Mouse (Mus musculus) spleen, adult 2 months (tissue): ENCODE measurements around the gene Snrpf. TPM values are rescaled to one million over a fixed set of nuclear protein-coding genes. Genes with fewer than 3 reads are reported as not detected.
"Not testable (repeated sequence)": the region's sequence is repeated elsewhere in the genome, so short reads cannot be mapped to it uniquely, and the experiment has no call there.

Source experiments
- DNase-seq, 2 experiments: peaks; one replicate each; pipeline versions ENCODE4 v3.0.0 to v3.0.0-alpha.2; 2012 to 2021; ENCODE audit warnings: low spot score in 2 of 2, low read depth in 1 of 2
- H3K27ac ChIP-seq: fragments of 200-500 bp; 2 replicates; pipeline ENCODE4 v1.5.1; 2012; ENCODE audit warnings: low read length, inconsistent platforms; ENCODE audit not compliant: insufficient read depth
- H3K27me3 ChIP-seq: fragments of 200-500 bp; 2 replicates; pipeline ENCODE4 v1.6.1; 2012; ENCODE audit warnings: mild to moderate bottlenecking, moderate library complexity, low read length, inconsistent platforms; ENCODE audit not compliant: control insufficient read depth, insufficient read depth
- H3K36me3 ChIP-seq: fragments of 200-500 bp; 2 replicates; pipeline ENCODE4 v1.6.1; 2012; ENCODE audit warnings: mild to moderate bottlenecking, low read length, inconsistent platforms; ENCODE audit not compliant: control insufficient read depth, insufficient read depth
- H3K4me1 ChIP-seq: fragments of 200-500 bp; 2 replicates; pipeline ENCODE4 v1.6.1; 2011; ENCODE audit warnings: inconsistent platforms; ENCODE audit not compliant: control insufficient read depth, insufficient read depth, insufficient read length
- H3K4me3 ChIP-seq: fragments of 200-500 bp; 2 replicates; pipeline ENCODE4 v1.5.1; 2011; ENCODE audit warnings: mild to moderate bottlenecking, inconsistent platforms; ENCODE audit not compliant: insufficient read depth, insufficient read length; ENCODE audit errors: extremely low read depth
- CTCF ChIP-seq: fragments of 200-500 bp; IDR thresholded peaks from 2 replicates; pipeline ENCODE4 v1.5.1; 2011; ENCODE audit warnings: mild to moderate bottlenecking, inconsistent platforms; ENCODE audit not compliant: insufficient read depth, insufficient read length, insufficient replicate concordance; ENCODE audit errors: extremely low read depth
- POLR2A ChIP-seq: fragments of 200-500 bp; IDR thresholded peaks from 2 replicates; pipeline ENCODE4 v1.6.1; 2011; ENCODE audit warnings: low read depth, low read length, inconsistent platforms
- WGBS: fragments of 180-500 bp; shearing (Covaris S2); methylation state at CpG from one replicate; pipeline ENCODE4 v1.1.7; 2018; 5-methylcytosine and 5-hydroxymethylcytosine counted together
- polyA plus RNA-seq: library from polyadenylated mRNA; depleted of rRNA; stranded (reverse); fragments of >200 nt; gene quantifications from 2 replicates; pipeline ENCODE4 v1.2.3, GENCODE M21; 2012

Gene Snrpf
- polyA plus RNA-seq, 1 experiment = 40.8 TPM

DNA sequence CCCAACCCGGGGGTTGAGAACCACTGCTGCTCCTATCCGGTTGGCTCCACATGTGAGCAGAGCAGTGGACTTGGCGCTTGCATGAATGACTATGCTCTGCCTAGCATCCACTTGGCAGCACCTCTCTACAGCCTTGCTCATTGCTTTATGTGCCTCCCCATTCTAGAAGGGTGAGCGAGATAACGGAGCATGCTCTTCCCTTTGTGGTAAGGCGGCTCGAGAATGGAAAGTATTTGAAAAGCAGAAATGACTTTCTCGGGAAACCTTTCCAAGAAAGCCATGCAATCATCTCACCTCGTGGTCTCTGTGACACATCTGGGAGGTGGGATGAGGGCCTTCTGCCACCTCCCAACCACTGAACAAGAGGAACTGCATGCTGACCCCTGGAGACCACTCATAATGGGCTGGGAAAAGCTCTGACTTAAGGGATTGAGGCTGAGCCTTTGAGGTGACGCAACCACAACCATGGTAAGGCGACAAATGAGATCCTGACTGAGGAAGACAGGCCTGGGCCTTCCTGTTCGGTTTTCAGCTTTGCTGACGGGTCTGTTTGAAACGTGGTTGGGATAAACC lies 24.9 kb downstream of the Snrpf start:
- TF ChIP-seq POLR2A (no peak), CTCF (no peak)
- WGBS = 85% methylated on average over 14 of the region's 14 CpGs
- DNase-seq = no peak
- no peak overlapping the region for H3K4me3 ChIP-seq
- no peaks in the 10 kb centered on the region for H3K4me1 ChIP-seq
- no peak overlapping the region for H3K27ac ChIP-seq
- H3K27me3 ChIP-seq = no peaks in the 10 kb centered on the region
- no peaks in the 10 kb centered on the region for H3K36me3 ChIP-seq

DNA sequence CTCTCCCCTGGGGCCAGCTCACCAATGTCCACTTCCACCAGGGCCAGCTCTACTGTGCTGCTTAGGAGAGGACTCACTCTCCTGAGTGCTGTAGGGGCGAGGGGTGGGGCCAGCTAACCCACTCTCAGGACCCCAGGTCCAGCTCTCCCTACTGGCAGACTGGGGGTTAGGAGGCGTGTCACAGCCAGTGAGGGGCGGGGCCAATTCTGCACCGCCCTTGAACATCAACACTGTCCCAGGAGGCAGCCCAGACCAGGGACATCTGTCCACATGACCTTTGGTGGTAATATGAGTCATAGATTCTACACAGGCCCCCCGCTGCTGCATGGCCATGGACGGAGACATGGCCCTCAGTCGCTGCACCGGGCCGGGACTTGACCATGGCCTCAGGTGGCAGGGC lies 29.7 kb downstream of the Snrpf start:
- H3K27me3 ChIP-seq = no peaks in the 10 kb centered on the region
- TF ChIP-seq POLR2A (no peak), CTCF (no peak)
- DNase-seq = no peak
- no peak overlapping the region for H3K27ac ChIP-seq
- H3K4me3 ChIP-seq = no peak overlapping the region
- 83% methylated on average over 9 of the region's 9 CpGs for WGBS
- no peaks in the 10 kb centered on the region for H3K4me1 ChIP-seq
- no peaks in the 10 kb centered on the region for H3K36me3 ChIP-seq

- DNase-seq, H3K4me1 ChIP-seq, H3K4me3 ChIP-seq, H3K36me3 ChIP-seq, H3K27me3 ChIP-seq, H3K27ac ChIP-seq: not testable (repeated sequence)
- WGBS = 50% methylated on average over 2 of the region's 2 CpGs
Observed at GRCm38 (mm10) chr10:93557971-93558370, 31.5 kb downstream of the Snrpf start.

GRCm38 (mm10) chr10:93552596-93552995 lies 36.9 kb downstream of the Snrpf start:
- no peak for DNase-seq
- Histone ChIP-seq H3K27ac (no peak overlapping the region), H3K36me3 (no peaks in the 10 kb centered on the region), H3K27me3 (no peaks in the 10 kb centered on the region), H3K4me1 (no peaks in the 10 kb centered on the region), H3K4me3 (no peak overlapping the region)
- no peak for TF ChIP-seq POLR2A
- no peak for TF ChIP-seq CTCF
- WGBS = 61% methylated on average over 8 of the region's 8 CpGs

GRCm38 (mm10) chr10:93549821-93550220 lies 39.7 kb downstream of the Snrpf start:
- TF ChIP-seq POLR2A (no peak), CTCF (no peak)
- Histone ChIP-seq H3K36me3 (no peaks in the 10 kb centered on the region), H3K27me3 (no peaks in the 10 kb centered on the region), H3K27ac (no peak overlapping the region), H3K4me1 (no peaks in the 10 kb centered on the region), H3K4me3 (no peak overlapping the region)
- DNase-seq = no peak
- WGBS = 92% methylated on average over 10 of the region's 10 CpGs

DNA sequence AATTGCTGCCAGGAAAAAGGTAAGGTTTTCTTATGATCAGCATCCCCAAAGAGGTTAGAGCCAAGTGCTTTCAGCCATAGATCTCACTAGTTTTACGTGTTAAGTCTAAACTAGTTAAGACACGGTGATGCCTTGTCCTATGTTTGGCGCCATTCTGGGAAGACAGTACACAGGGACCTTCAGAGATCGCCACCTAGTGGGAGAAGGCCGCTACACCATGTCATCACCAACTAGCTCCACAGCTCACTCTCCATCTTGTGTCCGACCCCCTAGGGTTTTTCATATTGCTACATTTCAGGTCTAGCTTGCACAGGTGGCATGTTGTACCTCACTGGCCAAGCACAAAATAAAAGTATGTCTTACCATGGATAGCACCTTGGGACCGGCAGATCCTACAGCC lies 40.5 kb downstream of the Snrpf start:
- Histone ChIP-seq H3K36me3 (no peaks in the 10 kb centered on the region), H3K27ac (no peak overlapping the region), H3K4me1 (no peaks in the 10 kb centered on the region), H3K4me3 (no peak overlapping the region), H3K27me3 (no peaks in the 10 kb centered on the region)
- TF ChIP-seq CTCF (peak; percentile 88; the same call in 1 of the 2 replicates), POLR2A (no peak)
- WGBS = 12% methylated on average over 7 of the region's 7 CpGs
- peak; percentile 57 to 73 for DNase-seq

DNA sequence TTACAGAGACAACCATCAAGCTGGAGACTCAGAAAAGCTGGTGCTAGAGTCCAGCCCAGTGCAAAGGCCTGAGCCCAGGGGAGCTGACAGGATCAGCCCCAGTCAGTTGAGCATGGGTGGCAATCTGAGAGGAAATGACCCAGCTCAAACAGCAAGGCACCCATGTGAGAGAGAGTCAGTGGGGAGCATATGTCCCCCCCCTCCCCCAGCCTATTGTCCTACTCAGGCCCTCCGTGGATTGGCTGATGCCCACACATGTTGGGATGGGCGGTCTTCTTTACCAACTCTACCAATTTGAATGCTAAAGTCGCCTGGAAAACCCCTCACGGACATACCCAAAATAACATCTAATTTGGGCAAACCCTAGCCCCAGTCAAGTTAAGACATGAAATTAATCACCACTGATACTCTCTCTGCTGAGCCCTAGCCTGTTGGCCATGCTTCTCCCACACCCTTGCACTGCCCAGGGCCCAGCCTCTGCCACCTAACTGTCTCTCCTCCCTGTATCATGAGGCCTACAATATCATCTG lies 41.7 kb downstream of the Snrpf start:
- Histone ChIP-seq H3K36me3 (no peaks in the 10 kb centered on the region), H3K27me3 (no peaks in the 10 kb centered on the region), H3K27ac (no peak overlapping the region), H3K4me3 (no peak overlapping the region), H3K4me1 (no peaks in the 10 kb centered on the region)
- whole genome bisulfite sequencing = 82% methylated on average over 4 of the region's 4 CpGs
- no peak for TF ChIP-seq CTCF
- no peak for DNase-seq
